Mouse (Mus musculus): ENCODE measurements around the gene Kcnk4.

Gene Kcnk4

DNA sequence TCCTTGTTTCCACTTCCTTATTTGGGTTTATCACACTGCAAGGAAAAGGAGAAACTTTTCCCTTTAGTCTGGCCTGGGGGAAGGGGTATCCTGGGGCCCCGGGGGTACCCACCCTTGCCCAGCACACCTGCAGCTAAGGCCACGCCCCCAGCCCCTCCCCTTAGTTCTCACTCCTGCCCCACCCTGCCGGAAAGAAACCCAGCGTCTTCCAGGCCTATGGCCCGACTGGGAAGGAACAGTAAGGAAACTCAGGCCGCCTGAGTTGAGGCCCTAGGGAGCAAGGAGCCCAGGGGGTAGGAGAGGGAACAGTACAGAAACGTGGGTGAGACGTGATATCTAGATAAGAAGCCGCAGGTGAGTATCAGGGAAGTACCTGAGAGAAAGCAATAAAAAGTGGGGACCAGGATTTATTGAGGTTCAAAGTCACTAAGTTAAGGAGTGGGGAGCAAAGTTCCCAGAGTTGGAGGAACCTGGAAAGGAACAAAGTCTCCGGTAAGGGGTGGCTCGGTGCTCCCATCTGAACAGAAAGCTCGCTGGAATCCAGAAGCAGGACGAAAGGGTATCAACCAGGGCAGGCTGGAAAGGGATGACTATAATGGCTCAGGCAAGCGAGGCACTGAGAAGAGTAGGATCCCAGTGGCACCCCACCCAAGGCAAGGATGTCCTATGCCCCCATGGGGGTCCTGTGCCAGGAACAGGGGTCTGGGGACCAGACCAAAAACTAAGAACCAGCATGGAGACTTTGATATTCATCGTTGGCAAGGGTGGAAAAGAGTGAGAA lies 34.4 kb upstream of the Kcnk4 start:
- in situ Hi-C loops (cut with MboI, MseI) = no loop called here

DNA sequence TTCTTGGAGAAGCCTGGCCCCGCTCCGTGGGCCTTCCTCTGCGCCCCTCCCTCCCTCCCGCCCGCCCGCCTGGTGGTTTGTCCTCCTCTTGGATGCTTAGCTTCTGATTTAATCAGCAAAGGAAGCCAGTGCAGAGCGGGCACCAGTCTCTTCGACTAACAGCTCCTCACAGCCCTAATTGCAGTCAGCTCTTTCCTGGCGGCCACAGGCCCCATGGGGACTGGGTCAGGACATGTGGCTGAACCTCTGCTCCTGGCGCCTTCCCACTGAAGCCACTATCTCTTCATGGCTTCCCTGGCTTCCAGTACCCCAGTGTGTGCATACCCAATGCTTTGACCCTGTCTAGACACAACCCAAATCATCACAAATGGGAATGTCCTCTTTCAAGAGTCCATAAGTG lies 22.1 kb upstream of the Kcnk4 start:
- in situ Hi-C loops (cut with MboI, MseI) = no loop called here

DNA sequence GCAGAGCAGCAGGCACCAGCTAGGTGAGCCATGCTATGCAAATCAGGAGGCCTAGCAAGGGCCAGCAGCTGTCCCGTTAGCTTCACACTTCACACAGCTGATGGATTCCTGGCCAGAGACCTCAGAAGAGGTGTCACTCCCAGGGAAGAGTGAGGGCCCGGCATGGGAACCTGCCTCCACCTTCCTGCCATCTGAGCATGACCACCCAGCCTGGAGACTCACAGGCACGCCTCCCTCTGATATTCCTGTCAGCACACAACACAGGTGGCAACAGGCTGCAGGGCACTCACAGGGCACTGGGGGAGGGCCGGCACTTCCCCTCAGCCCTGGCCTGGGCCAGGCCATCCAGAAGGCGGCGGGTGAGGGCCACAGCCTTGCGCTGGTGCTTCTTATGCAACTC lies 21.1 kb upstream of the Kcnk4 start:
- in situ Hi-C loops (cut with MboI, MseI) = no loop called here

DNA sequence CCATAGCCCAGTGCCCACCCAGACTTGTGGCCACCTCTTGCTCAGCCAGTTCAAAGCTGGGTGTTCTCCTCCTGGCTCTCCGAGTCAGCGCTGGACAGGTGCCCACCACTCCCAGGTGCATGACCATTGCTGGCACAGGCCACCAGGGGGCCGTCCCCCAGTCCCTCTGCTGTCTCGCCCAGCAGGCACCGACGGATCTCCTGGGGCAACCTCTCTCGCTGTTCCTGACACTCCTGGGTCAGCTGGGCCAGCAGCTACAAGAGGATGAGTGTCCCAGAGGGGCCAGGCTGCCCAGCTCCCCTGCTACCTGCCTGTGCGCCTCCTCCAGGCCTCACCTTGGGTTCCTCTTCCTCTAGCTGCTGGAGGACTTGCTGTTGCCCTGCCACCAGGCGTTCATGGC lies 19.7 kb upstream of the Kcnk4 start:
- in situ Hi-C loops (cut with MboI, MseI) = no loop called here

DNA sequence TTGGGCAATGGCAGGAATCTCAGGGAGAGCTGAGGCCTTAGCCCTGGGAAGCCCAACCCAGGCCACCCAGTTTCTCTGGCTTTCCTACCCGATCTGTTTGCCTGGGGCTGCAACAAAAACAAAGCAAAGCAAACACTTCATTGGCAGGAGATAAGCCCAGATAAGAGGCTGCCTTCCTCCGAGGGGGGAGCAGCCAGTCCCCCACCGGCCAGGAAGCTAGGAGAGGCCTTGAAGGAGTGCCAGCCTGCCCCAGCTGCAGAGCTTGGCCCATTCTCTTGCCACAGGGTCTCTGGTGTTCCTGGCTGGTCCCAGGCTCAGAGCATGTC lies 18.4 kb upstream of the Kcnk4 start:
- in situ Hi-C loops (cut with MboI, MseI) = no loop called here

DNA sequence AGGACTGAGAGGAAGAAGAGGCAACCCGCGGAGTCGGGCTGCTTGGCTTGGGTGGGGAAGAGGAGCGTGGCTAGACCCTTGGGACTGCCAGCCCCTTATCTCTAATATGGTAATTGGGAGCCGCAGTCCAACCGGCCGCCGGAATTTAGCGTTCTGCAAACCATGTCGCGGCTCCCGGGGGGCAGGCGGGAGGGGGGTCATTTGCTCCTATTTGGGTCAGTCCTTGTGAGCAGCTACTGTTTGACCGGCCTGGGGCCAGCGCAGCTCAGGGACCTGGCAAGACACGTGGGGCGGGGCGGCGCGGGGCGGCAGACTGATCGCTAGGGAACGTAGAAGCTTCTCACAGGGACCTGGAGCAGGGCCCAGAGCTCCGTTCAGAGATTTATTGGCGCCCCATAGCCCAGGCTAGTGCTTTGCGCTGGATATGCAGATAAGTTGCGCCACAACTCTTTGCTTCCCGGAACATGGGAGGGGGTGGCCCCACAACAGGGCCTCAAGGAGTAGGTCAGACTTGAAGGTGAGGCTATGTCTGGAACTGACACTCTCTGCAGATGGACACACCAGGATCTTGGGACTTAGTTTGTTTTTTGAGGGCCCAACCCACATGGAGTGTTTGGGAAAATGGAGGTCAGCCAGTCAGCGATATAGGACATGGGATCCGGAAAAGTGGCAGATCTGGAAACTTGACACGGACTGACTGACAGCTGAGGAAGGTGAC lies 17.8 kb upstream of the Kcnk4 start:
- in situ Hi-C loops (cut with MboI, MseI) = no loop called here

DNA sequence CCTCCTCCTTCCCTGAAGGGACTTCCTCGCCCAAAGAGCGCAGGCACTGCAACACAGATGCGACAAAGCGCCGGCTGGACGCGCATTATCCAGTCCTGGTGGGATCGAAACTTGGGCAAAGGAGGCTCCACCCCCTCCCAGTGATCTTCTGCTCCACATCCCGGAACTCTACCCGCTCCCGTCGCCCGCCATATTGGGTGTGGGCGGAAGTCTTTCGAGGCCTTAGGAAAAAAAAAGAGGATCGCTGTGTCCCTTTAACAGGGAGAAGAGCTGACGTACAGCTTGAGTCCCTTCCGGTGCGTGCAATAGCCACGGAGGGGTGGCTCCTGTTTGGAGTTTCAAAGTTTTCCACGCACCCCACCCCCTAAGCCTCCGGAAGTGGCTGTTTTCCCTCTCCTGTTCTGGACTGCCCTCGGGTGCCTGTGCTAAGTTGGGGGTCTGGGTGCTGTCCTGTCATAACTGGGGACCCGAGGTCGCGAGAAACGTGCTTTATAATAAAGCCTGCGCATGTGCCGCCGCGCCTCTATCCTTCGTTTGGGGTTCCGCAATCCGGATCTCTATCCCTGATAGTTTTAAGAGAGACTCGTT lies 17.2 kb upstream of the Kcnk4 start:
- in situ Hi-C loops (cut with MboI, MseI) = no loop called here

DNA sequence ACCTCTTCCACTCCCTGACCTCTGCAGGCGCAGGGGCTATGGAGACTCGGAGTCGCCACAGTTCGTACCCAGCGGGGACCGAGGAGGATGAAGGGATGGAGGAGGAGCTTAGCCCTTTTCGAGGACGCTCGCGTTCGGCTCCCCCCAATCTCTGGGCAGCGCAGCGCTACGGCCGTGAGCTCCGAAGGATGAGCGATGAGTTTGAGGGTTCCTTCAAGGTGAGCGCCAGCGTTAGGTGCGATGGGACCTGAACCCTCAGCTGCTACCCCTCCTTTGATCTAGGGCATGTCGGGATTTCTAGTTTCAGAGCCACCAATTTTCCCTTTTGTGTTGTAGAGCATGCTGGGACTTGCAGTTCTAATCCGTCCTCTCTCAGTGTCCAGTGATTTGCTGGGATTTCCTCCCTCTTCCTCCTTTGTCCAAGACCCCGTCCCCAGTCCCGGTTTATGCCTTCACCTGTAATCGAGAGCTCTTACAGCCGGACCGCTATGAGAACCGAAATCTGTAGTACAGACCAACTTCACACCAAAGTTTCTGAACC lies 16.4 kb upstream of the Kcnk4 start:
- in situ Hi-C loops (cut with MboI, MseI) = no loop called here

DNA sequence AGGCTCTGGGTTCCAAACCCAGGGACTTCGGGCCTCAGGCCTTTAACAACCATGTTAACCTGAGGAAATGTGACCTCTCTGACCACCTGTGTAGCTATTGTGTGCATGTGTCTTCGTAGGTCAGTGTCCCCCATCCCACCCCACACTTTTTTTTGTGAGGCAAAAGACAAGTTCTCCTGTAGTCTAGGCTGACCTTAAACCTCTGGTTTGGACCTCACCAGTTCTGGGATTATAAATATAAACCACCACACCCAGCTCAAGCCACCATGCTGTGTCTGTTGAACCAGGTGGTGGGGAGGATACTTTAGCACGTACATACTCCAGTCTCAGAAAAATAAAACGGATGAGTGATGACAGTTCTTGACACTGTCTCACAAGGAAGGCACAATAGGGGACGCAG lies 15.6 kb upstream of the Kcnk4 start:
- in situ Hi-C loops (cut with MboI, MseI) = no loop called here

DNA sequence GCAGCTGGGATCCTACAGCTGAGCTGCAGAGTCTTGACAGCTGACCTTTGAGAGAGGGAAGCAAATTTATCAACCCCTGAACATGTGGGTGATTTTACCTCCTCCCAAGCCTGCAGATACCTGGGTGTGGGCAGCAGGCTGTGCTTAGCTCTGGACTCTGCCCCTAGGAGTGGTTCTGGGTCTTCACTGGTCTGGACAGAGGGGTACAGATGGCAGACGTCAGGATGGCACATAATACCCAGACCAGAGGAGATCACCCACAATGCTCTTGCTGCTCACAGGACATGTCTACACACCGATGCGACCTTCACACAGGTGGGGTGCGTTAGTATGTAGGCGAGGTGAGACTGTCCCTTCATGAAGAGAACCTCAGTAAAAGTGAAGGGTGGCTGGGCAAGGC lies 15.2 kb upstream of the Kcnk4 start:
- in situ Hi-C loops (cut with MboI, MseI) = no loop called here

DNA sequence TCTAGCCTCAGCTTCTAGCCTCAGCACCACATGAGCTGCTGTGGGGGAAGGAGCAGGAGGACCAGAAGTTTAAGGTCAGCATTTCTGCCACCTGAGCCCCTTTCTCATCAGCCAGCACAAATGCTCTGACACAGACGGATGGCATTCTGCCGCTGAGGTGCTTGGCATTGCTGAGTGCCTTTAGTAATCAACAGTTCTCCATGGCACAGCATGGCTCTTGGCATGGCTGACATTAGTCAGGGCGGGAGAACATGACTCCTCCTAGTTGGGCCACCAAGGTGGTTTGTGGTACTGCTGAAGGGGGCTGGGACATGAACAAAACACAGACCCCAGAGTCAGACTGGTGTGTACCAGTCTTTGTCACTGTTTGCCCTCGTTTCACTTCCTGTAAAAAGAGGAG lies 13.9 kb upstream of the Kcnk4 start:
- in situ Hi-C loops (cut with MboI, MseI) = no loop called here

DNA sequence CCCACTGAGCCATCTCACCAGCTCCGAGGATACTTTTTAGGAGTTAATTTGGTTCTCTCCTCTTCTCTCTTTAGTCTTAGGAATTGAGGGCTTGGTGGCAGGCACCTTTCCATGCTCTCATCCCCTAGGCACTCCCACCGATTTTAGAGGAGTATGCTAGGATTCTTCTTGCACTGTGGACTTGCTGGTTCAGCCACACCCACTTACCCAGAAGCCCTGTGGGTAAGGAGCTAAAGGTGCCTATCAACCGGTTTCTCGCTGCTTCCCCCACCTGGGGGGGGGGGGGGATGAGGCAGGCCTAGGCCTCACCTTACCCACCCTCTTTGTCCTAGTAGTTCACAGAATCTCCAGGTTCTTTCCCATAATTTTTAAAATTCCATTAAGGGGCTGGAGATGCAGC lies 13.4 kb upstream of the Kcnk4 start:
- in situ Hi-C loops (cut with MboI, MseI) = no loop called here

DNA sequence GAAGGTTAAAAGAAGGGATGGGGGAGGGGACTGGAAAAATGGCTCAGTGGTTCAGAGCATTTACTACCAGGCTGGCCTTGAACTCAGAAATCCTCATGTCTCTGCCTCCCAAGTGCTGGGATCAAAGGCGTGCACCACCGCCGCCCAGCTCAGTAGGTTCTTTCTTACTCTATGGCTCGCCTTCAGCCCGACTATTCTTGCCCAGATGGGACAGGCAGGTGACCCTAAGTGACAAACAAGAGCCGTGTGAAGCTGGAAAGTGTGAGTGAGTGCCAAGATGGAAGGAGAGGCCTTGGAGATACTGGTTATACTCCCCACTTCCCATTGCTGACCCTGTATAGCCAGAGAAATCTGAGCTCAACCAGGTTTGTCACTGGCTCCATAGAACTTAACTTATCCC lies 9.4 kb upstream of the Kcnk4 start:
- in situ Hi-C loops (cut with MboI, MseI) = no loop called here

DNA sequence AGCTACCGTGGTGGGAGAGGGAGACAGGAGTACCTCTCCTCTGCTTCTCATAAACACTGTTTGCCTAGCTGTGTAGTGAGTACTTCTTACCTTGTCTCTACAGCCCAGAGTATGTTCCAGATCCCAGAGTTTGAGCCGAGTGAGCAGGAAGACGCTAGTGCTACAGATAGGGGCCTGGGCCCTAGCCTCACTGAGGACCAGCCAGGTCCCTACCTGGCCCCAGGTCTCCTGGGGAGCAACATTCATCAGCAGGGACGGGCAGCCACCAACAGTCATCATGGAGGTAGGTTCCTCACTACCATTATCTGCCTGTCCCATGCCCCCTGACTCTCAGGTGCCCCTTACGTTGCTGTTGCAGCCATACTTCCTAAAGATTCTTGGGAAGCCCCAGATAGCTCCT lies 8.4 kb upstream of the Kcnk4 start:
- in situ Hi-C loops (cut with MboI, MseI) = no loop called here

DNA sequence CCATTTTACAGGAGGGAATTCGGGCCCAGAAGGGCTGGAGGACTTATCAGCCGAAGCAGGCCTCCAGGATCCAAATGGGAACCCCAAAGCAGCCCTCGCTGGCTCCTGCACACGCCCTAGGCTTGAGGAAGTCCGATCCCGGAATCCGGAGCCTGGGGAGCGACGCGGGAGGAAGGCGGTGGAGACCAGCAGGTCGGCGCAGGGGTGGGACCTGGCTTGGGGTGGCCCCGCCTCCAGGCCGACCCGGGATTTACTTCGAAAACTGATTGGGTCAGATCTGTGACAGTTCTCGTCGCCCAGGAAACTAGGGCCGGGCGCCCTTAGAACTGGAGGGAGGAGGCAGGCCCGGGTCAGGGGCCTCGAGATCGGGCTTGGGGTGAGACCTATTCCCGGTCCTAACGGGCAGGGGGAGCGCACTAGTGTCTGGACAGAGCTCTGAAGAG lies 8.0 kb upstream of the Kcnk4 start, which contains the start of gene Gpr137:
Gene Gpr137 (minus strand): TSS at position 232 of the 443 bp plus-strand sequence.
- in situ Hi-C loops (cut with MboI, MseI) = no loop called here

DNA sequence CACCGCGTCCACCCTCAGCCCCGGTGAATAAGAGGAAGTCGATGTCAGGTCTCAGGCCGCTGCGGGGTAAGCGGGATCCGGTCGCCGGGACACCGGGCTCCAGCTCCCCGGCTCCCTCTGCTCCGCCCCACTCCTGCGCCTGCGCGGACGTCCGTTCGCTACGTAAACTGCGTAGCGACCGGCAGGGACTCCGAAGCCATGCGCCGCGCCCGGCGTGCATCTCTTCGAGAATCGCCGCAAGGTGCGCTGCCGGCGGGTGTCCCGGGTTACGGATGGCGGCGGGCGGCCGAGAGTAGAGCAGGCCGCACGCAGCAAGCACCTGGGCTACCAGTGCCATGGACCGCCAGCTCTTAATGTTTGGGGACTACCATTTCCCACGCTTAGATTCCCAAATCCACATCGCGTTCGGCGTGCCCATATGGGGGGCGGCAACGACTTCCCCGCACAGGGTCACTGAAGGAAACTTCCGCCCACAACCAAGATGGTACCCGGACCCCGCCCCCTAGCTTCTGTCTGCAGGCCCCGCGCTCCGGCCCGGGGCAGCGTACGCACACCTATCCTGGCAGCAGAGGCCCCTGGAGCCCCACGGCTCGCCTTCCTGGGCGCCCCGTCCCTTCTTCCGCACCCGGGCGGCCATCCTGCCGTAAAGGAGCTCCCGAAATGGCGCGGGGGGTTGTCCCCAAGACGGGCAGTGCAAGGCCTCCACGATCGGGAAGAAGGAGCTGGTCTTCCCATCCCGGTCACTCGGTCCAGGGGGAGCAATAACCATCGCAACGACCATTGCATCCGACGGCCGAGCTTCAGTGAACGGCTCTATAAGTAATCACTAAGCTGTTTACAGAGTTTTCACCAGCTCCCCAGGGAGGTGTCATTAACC lies 7.3 kb upstream of the Kcnk4 start, which contains the start of gene Bad:
Gene Bad (plus strand): TSS at position 490 of the 877 bp plus-strand sequence.
- in situ Hi-C loops (cut with MboI, MseI) = no loop called here

DNA sequence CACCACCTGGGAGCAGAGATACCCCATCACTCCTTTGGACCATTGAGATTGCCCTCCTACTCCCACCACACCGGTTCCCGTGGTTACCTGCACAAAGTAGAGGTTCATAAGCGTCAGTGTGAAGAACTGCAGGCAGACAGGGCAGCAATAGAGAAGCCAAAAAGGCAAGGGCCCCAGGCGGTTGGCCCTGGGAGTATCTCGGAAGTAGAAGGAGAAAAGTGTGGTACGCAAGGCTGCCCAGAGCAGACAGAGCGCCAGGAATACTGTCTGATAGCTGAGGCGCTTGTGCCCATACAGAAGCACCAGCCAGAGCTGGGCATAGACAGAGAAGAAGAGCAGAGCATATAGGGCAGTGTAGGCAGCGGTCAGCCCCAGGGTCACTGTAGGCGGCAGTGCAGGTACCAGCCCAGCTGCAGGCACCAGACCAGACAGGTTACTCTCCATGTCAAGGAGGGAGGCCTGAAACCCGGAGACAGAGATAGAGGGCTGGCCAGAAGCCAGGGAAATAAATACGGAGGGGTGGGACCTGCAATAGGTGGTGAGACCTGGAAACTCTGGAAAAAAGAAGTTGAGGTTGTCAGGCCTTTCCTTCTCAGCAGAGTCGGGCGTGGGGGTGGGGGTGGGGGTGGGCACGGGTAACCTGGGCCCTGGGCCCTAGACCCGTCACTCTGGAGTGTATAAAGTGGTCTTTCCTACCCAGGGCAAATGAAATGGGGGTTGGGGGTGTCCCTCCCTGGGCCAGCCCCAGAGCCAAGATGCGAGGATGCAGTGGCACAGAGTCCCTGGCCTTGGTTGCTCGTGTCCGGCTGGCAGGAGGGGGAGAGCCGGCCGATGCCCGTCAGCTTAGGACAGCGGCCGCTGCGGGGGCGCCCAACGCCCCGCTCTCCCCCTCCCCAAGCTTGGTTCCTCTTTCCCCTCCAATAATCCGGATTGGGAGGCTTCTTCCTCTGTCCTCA lies 6.4 kb upstream of the Kcnk4 start:
- in situ Hi-C loops (cut with MboI, MseI) = no loop called here

DNA sequence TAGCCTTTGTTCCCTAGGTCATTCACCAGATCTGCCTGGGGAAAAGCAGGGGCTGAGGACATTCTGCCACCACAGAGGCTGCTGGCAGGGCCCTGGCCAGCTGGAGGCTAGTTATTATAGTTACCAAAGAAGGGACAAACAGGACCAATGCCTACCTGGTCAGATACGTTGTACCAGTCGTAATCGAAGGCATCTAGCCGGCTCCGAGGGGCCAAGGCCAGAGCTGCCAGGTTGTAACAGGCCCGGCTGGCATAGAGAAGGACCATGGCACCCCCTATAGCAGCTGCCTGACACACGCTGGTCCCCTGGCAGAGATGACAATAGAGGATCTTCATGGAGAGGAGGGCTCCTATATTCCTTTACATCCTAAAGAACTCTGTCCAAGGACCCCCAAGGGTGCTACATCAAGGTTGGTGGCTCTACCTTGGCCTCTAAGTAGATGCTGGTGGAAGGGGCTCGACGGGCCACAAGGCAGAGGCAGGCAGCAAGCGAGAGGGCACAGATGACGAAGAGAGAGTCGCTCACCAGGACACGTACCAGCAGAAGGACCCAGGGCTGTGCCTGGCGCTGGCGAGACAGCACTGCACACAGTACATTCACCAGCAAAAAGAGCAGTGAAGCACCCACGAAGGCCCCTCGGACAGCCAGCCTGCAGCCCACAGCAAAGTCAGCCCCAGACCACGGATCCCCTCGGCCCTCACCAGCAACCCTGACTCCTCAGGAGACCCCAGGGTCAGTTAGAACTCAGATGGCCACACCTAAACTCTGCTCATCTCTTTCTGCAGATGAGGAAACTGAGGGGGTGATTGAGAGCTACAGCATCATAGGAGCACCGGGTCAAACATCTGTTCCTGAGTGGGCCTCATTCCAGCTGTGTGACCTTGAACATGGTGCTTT lies 5.0 kb upstream of the Kcnk4 start:
- in situ Hi-C loops (cut with MboI, MseI) = loop anchor here (10.0 kb wide), 1 partner anchor 285 kb away; no protein-coding TSS in a partner anchor

Measured in T-helper 1 cell (primary cell).